Mouse (Mus musculus) lung, postnatal 0 days (tissue): ENCODE measurements around the gene Crabp1.

Experiments used
- CTCF ChIP-seq: IDR thresholded peaks from 2 replicates; pipeline ENCODE4 v1.5.1; 2016; ENCODE audit warnings: antibody characterized with exemption, mild to moderate bottlenecking
- EP300 ChIP-seq: IDR thresholded peaks from 2 replicates; pipeline ENCODE4 v1.6.1; 2016; ENCODE audit warnings: antibody characterized with exemption, mild to moderate bottlenecking, control low read depth

GRCm38 (mm10) chr9:54717527-54717926, 47.0 kb upstream of the Crabp1 start:
- TF ChIP-seq CTCF = no peak
- no peak for TF ChIP-seq EP300
